Mouse (Mus musculus) thymus, postnatal 14 days (tissue): ENCODE measurements at regions not wholly inside any gene's neighbourhood (a gene's known extent, or its start where the extent isn't known, plus 50 kb on each side); places are given as distances from the start of the nearest gene placed in this dataset.

Source experiments
- DNase-seq: peaks from one replicate; pipeline ENCODE4 v3.0.0; 2021

DNA sequence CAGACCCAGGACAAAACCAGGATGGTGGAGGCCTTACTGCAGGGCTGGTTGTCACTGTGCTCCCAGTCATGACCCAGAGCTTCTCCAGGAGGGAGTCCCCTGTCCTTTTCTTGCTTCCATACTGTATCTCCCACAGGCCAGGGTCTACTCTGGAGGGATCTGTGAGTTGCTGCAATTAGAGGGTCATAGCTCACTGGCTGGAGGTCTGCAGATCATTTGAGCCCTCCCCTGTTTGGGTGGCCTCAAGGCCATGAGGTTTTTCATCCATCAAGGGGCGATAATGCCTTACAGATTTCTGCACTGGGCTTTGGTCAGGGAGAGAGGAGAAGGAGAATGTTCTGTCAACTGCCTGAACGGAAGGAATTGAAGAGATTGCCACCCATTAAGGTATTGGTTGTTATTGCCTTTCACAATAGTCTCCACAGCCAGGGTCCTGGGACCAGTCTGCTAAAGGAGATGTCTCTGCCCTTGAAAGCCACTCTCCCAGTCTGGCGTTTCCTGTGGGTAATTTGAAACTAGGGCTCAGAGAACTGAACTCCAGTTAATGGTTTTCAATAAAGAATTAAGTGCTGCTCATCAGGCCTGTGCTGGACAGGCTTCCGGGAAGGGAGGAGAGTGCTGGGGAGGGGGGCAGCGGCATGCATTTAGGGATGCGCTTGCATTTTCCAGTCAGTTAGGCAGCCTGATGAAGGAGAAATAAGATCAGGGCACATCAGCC is 147.4 kb downstream of the Dmrta2 start:
- no peak for DNase-seq

DNA sequence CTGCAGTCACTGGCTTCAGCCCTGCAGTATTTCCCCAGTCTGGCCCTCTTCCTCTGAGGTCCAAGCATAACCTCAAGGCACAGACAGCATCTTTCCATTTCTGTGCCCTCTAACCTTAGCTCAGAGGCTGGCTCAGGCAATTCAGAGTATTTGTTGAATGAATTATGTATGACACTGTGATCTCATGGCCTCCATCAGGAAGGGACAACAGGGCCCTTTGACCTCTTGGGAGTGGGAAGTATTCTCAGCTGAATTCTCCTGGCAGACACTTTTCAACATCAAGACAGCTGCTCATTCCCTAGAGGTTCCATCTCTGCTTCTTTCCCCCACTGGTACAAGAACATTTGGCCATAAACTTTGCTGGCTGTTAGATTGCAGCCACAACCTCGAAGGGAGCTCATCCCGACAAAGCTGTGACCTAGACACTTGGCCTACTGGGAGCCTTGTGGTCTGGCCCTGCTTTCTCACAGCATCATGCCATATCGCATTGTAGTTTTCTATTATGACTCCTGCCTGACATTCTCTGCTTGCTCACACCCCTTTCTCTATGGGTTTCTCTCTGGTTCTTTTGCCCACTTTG is 150.2 kb downstream of the Dmrta2 start:
- no peak for DNase-seq

DNA sequence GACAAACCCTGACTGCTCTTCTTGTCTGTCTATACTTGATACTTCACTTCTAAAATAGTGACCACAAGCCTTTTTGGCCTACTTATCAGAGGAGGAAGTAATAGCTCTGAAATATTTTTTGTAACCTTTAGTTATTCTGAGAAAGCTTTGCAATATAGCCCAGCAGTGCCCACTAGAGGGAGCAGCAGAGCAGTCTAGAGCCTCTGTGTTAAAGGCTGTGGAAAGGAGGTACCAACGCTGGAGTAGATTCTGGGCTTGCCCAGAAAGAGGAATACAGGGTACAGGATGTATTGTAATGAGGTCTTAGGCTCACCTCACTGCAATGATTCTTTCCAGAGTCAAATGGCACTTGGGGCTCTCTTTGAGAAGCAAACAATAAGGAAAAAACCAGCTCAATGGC is 151.1 kb downstream of the Dmrta2 start:
- peak; percentile 63 for DNase-seq

DNA sequence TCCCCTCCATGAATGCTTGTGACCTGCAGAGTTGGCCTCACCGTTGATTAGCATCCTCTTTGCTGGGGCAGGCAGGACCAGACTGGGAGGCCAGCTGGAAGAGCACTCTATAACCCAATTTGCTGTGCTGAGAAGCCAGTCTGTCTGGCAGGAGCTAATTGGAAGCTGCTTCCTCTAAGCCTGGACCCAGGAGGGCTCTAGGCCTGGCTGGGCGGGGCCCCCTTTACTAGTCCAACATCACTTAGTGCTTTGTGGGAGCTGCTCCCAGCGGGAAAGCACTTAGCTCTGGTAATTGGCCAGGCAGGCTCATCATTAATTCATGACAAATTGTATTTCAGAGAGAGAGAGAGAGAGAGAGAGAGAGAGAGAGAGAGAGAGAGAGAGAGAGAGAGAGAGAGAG is 151.7 kb downstream of the Dmrta2 start:
- DNase-seq: no peak

DNA sequence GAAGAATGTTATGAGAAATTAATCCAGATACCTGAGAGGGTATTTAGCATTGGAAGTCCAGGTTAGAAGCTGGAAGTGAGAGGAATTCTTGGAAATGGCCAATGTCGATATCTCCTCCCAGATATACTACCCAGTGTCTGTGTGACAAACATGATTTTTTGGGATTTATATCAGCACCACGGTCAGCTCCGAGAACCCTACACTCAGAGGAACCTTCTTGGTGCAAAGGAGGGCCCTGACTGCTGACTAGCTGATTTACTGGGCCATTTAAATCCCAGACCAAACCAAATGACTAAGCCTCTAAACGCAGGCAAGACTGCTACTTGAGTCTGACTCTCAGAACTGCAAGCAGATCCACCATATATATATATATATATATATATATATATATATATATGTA is 154.2 kb downstream of the Dmrta2 start:
- no peak for DNase-seq

DNA sequence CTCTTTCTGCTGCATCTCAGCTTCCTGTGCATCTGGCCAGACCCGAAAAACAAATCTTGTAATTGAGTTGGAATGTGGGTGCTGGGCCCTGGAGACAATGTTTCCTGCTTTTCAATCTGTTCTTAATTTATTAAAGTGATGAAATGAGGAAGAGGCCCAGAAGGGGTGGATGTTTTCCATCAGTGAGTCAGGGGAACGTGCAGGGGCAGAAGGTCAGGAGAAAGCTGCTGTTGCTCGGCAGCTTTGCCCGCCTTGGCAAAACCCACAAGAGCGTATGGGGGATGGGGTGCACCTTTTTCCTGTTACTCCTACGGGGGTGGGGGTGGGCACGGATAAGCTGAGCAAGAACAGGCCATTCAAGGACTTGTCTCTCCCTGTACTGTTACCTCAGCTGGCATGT is 156.2 kb downstream of the Dmrta2 start:
- DNase-seq: no peak

DNA sequence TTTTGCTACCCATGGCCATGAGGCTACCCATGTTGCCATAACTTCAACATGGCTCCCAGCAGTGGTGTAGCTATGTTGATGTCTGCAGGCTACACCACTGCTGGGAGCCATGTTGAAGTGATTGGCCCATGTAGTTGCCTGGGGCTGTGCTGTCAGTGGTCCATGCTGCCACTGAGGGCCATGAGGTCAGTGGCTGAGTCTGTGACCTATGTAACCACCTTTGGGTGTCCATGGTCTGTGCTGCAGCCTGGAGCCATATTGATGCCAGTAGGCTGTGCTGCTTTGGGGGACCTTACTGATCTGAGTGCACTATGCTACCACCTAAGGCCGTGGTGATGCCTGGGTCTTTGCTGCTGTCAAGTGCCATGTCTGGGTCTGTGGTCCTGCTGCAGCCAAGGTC is 167.4 kb downstream of the Dmrta2 start:
- no peak for DNase-seq

DNA sequence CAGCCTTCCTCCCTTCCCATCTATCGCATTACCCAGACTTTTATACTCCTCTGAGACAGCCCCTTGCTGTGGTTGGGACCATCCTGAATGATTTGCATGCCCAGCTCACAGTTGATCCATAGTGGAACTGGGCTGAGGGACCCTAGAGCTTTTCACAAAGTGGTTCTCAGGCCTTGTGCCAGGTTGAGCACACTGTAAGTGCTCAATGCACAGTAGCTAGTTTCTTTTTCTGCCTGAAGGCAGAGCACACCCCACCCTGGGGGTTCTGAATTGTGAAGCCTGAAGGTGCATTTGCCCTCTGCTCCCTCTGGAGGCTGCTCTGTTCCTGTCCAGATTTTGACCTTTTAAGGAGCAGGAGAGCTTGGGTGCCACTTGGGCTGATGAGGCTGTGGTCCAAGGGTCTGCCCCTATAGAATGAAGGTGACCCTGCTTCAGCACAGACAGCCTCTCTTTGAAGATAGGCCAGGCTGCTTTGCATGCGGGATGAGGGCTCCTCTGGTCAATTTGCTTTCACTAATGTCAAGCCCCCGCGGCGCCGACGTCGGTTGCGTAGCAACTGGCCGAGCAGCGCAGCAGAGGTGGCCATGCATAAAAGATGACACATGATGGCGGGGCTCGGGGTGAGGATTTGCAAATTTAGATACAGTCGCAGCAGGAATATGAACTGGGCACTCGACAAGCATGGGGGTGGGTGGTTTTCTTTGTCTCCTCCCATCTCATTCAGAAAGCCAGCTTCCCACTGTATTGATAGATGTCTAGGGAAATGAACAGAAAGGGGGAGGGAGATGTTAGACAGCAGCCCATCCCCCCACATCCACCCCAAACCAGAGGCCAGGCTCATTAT is 174.5 kb downstream of the Dmrta2 start:
- DNase-seq: no peak
